Mouse (Mus musculus) MEL (cell line): Measurements from ENCODE around the gene Wdr45. TPM values are rescaled to one million over a fixed set of nuclear protein-coding genes. Genes with fewer than 3 reads are reported as not detected.
"Not testable (repeated sequence)": the region's sequence is repeated elsewhere in the genome, so short reads cannot be mapped to it uniquely, and the experiment has no call there.

Source experiments
- DNase-seq: peaks from one replicate; pipeline ENCODE4 v3.0.0; 2011; ENCODE audit warnings: low read depth, low spot score
- H3K27ac ChIP-seq: 2 replicates; pipeline ENCODE4 v1.5.1; 2012; ENCODE audit warnings: low read depth, mild to moderate bottlenecking, control low read depth, low read length, moderate library complexity; ENCODE audit not compliant: control insufficient read depth
- H3K27me3 ChIP-seq, 2 experiments: fragments of 150-350 bp in 1 of 2; sonication (generic) in 1 of 2; 2 replicates each; pipeline ENCODE4 v1.6.1; 2012; ENCODE audit warnings: low read length in 2 of 2, mild to moderate bottlenecking in 2 of 2, improper control_type of control experiment in 1 of 2, moderate library complexity in 1 of 2; ENCODE audit not compliant: insufficient read depth in 2 of 2, control insufficient read depth in 1 of 2
- H3K36me3 ChIP-seq, 2 experiments: 2 replicates each; pipeline ENCODE4 v1.6.1; 2012 to 2014; ENCODE audit warnings: low read length in 2 of 2, improper control_type of control experiment in 1 of 2, inconsistent platforms in 1 of 2, mild to moderate bottlenecking in 1 of 2; ENCODE audit not compliant: insufficient read depth in 2 of 2, control insufficient read depth in 1 of 2
- H3K4me1 ChIP-seq, 2 experiments: fragments of 150-350 bp in 1 of 2; sonication (generic) in 1 of 2; 2 replicates each; pipeline ENCODE4 v1.6.1; 2012; ENCODE audit warnings: low read length in 2 of 2, improper control_type of control experiment in 1 of 2, mild to moderate bottlenecking in 1 of 2; ENCODE audit not compliant: insufficient read depth in 2 of 2, control insufficient read depth in 1 of 2
- H3K4me3 ChIP-seq, 2 experiments: fragments of 150-350 bp in 1 of 2; sonication (generic) in 1 of 2; 2 replicates each; pipeline ENCODE4 v1.5.1; 2012; ENCODE audit warnings: low read depth in 2 of 2, low read length in 2 of 2, mild to moderate bottlenecking in 2 of 2, moderate library complexity in 2 of 2, control low read depth in 1 of 2, improper control_type of control experiment in 1 of 2; ENCODE audit not compliant: control insufficient read depth in 1 of 2, insufficient read depth in 1 of 2
- H3K79me2 ChIP-seq: 2 replicates; pipeline ENCODE4 v1.6.1; 2012; ENCODE audit warnings: mild to moderate bottlenecking, low read length, moderate library complexity; ENCODE audit not compliant: control insufficient read depth, poor library complexity, insufficient read depth
- H3K9ac ChIP-seq: 2 replicates; pipeline ENCODE4 v1.6.1; 2012; ENCODE audit warnings: low read depth, mild to moderate bottlenecking, control low read depth, low read length, moderate library complexity; ENCODE audit not compliant: control insufficient read depth, poor library complexity, severe bottlenecking
- H3K9me3 ChIP-seq: fragments of 150-350 bp; sonication (generic); replicated peaks from 2 replicates; pipeline ENCODE4 v1.6.1; 2012; ENCODE audit warnings: mild to moderate bottlenecking, low read length, improper control_type of control experiment, moderate library complexity; ENCODE audit not compliant: insufficient read depth
- CHD1 ChIP-seq: IDR thresholded peaks from 2 replicates; pipeline ENCODE4 v1.6.1; 2012; ENCODE audit warnings: low read depth, mild to moderate bottlenecking, inconsistent platforms, low read length, improper control_type of control experiment
- CHD2 ChIP-seq: IDR thresholded peaks from 2 replicates; pipeline ENCODE4 v1.6.1; 2011; ENCODE audit warnings: low read length, improper control_type of control experiment
- CTCF ChIP-seq, 3 experiments: IDR thresholded peaks in 2 of 3; conservative IDR thresholded peaks in 1 of 3; 2 replicates each; pipeline ENCODE4 v1.5.1; 2011 to 2012; ENCODE audit warnings: low read length in 3 of 3, low read depth in 2 of 3, mild to moderate bottlenecking in 2 of 3, improper control_type of control experiment in 1 of 3, inconsistent platforms in 1 of 3, mixed read lengths in 1 of 3, moderate library complexity in 1 of 3; ENCODE audit not compliant: control insufficient read depth in 1 of 3, insufficient read depth in 1 of 3, poor library complexity in 1 of 3, severe bottlenecking in 1 of 3
- E2F4 ChIP-seq: IDR thresholded peaks from 2 replicates; pipeline ENCODE4 v1.6.1; 2011; ENCODE audit warnings: low read depth, low read length, improper control_type of control experiment, borderline replicate concordance
- ELF1 ChIP-seq: IDR thresholded peaks from 2 replicates; pipeline ENCODE4 v1.6.1; 2014; ENCODE audit warnings: low read depth, mild to moderate bottlenecking, inconsistent platforms, low read length, improper control_type of control experiment, moderate library complexity
- ETS1 ChIP-seq: IDR thresholded peaks from 2 replicates; pipeline ENCODE4 v1.6.1; 2012; ENCODE audit warnings: low read depth, mild to moderate bottlenecking, inconsistent platforms, low read length, improper control_type of control experiment, moderate library complexity
- GATA1 ChIP-seq: IDR thresholded peaks from 2 replicates; pipeline ENCODE4 v1.6.1; 2011; ENCODE audit warnings: low read depth, low read length, improper control_type of control experiment
- HCFC1 ChIP-seq: IDR thresholded peaks from 2 replicates; pipeline ENCODE4 v1.6.1; 2012; ENCODE audit warnings: low read depth, mild to moderate bottlenecking, inconsistent platforms, low read length, improper control_type of control experiment, moderate library complexity
- JUND ChIP-seq: IDR thresholded peaks from 2 replicates; pipeline ENCODE4 v1.6.1; 2011; ENCODE audit warnings: low read depth, mild to moderate bottlenecking, improper control_type of control experiment, low read length
- KAT2A ChIP-seq: conservative IDR thresholded peaks from 2 replicates; pipeline ENCODE4 v1.6.1; 2012; ENCODE audit warnings: low read depth, low read length, improper control_type of control experiment, inconsistent platforms
- MAFK ChIP-seq: IDR thresholded peaks from 2 replicates; pipeline ENCODE4 v1.6.1; 2011; ENCODE audit warnings: low read depth, mild to moderate bottlenecking, low read length, improper control_type of control experiment, borderline replicate concordance
- MAX ChIP-seq: IDR thresholded peaks from 2 replicates; pipeline ENCODE4 v1.6.1; 2011; ENCODE audit warnings: low read length, improper control_type of control experiment
- MAZ ChIP-seq: IDR thresholded peaks from 2 replicates; pipeline ENCODE4 v1.6.1; 2012; ENCODE audit warnings: low read depth, mild to moderate bottlenecking, inconsistent platforms, low read length, improper control_type of control experiment
- MEF2A ChIP-seq: IDR thresholded peaks from 2 replicates; pipeline ENCODE4 v1.6.1; 2014; ENCODE audit warnings: low read depth, mild to moderate bottlenecking, inconsistent platforms, low read length, improper control_type of control experiment; ENCODE audit not compliant: poor library complexity, insufficient replicate concordance, severe bottlenecking; ENCODE audit errors: extremely low read depth
- MXI1 ChIP-seq: IDR thresholded peaks from 2 replicates; pipeline ENCODE4 v1.6.1; 2011; ENCODE audit warnings: mild to moderate bottlenecking, low read depth, low read length, improper control_type of control experiment
- MYB ChIP-seq: IDR thresholded peaks from 2 replicates; pipeline ENCODE4 v1.6.1; 2011; ENCODE audit warnings: mild to moderate bottlenecking, low read depth, low read length, improper control_type of control experiment
- MYC ChIP-seq: IDR thresholded peaks from 2 replicates; pipeline ENCODE4 v1.6.1; 2011; ENCODE audit warnings: low read depth, mild to moderate bottlenecking, low read length, improper control_type of control experiment, moderate library complexity
- NRF1 ChIP-seq: IDR thresholded peaks from 2 replicates; pipeline ENCODE4 v1.6.1; 2014; ENCODE audit warnings: low read depth, mild to moderate bottlenecking, inconsistent platforms, low read length, improper control_type of control experiment, moderate library complexity; ENCODE audit not compliant: poor library complexity, insufficient read depth, severe bottlenecking
- POLR2A ChIP-seq, 2 experiments: IDR thresholded peaks; 2 replicates each; pipeline ENCODE4 v1.6.1; 2011 to 2012; ENCODE audit warnings: low read length in 2 of 2, mild to moderate bottlenecking in 2 of 2, control low read depth in 1 of 2, improper control_type of control experiment in 1 of 2, low read depth in 1 of 2, moderate library complexity in 1 of 2; ENCODE audit not compliant: control insufficient read depth in 1 of 2, insufficient read depth in 1 of 2, poor library complexity in 1 of 2
- RAD21 ChIP-seq: IDR thresholded peaks from 2 replicates; pipeline ENCODE4 v1.6.1; 2011; ENCODE audit warnings: mild to moderate bottlenecking, low read depth, low read length, improper control_type of control experiment
- RCOR1 ChIP-seq: IDR thresholded peaks from 2 replicates; pipeline ENCODE4 v1.6.1; 2012; ENCODE audit warnings: low read depth, mild to moderate bottlenecking, inconsistent platforms, low read length, improper control_type of control experiment
- SMC3 ChIP-seq: IDR thresholded peaks from 2 replicates; pipeline ENCODE4 v1.6.1; 2011; ENCODE audit warnings: low read depth, low read length, improper control_type of control experiment
- TBP ChIP-seq: IDR thresholded peaks from 2 replicates; pipeline ENCODE4 v1.8.0; 2011; ENCODE audit warnings: low read depth, low read length, improper control_type of control experiment
- UBTF ChIP-seq: IDR thresholded peaks from 2 replicates; pipeline ENCODE4 v1.6.1; 2012; ENCODE audit warnings: low read depth, mild to moderate bottlenecking, inconsistent platforms, low read length, improper control_type of control experiment, moderate library complexity, borderline replicate concordance; ENCODE audit not compliant: insufficient read depth
- USF1 ChIP-seq: IDR thresholded peaks from 2 replicates; pipeline ENCODE4 v1.6.1; 2014; ENCODE audit warnings: low read depth, mild to moderate bottlenecking, inconsistent platforms, low read length, improper control_type of control experiment, moderate library complexity
- ZC3H11A ChIP-seq: IDR thresholded peaks from 2 replicates; pipeline ENCODE4 v1.6.1; 2012; ENCODE audit warnings: low read depth, mild to moderate bottlenecking, inconsistent platforms, low read length, improper control_type of control experiment
- ZMIZ1 ChIP-seq: IDR thresholded peaks from 2 replicates; pipeline ENCODE4 v1.6.1; 2012; ENCODE audit warnings: low read depth, mild to moderate bottlenecking, inconsistent platforms, low read length, improper control_type of control experiment, moderate library complexity
- ZNF384 ChIP-seq: IDR thresholded peaks from 2 replicates; pipeline ENCODE4 v1.6.1; 2012; ENCODE audit warnings: low read depth, mild to moderate bottlenecking, inconsistent platforms, low read length, improper control_type of control experiment
- polyA plus RNA-seq, 2 experiments: library from polyadenylated mRNA; stranded (reverse) in 1 of 2; unstranded in 1 of 2; fragments of >175 nt in 1 of 2; fragments of >200 nt in 1 of 2; gene quantifications; 2 replicates each; pipeline versions ENCODE4 v1.2.1 to v1.2.4; 2012; ENCODE audit warnings: low replicate concordance in 2 of 2, low read depth in 1 of 2; ENCODE audit not compliant: insufficient read length in 2 of 2, insufficient read depth in 1 of 2, missing spikeins in 1 of 2
- total RNA-seq: library from RNA; depleted of rRNA; stranded (reverse); fragments of 300-350 nt; gene quantifications from 2 replicates; pipeline ENCODE4 v1.2.3, GENCODE M21; 2012

Gene Wdr45
- total and polyA plus RNA-seq, 3 experiments: 13.9 to 36.1 TPM; not detected in 1

DNA sequence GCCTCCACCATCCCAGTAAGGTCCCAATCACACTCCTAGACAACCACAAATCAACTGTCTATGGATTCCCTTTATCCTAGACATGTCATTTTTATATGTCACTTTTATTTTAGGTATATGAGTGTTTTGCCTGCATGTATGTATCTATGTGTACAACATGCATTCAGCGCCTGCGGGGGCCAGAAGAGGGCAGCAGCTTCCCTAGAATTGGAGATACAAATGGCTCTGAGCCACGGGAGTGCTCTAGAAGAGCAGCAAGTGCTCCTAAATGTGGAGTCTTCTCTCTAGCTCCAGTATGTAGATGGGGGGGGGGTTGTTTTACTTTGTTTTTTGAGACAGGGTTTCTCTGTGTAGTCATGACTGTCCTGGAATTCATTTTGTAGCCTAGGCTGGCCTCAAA, 39.5 kb downstream of the Wdr45 start:
- H3K4me1 ChIP-seq, H3K9me3 ChIP-seq, H3K27ac ChIP-seq, H3K27me3 ChIP-seq, H3K9ac ChIP-seq, H3K36me3 ChIP-seq, H3K4me3 ChIP-seq, H3K79me2 ChIP-seq: not testable (repeated sequence)
- TF ChIP-seq RAD21: peak; percentile 49
- peak; percentile 45 for TF ChIP-seq SMC3
- peak; percentile 18 to 46 (median 31); a peak in 5 of 6 replicates for TF ChIP-seq CTCF (IDR thresholded peaks at IDR 0.05 in 2 of 3, conservative IDR thresholded peaks at IDR 0.05 in 1 of 3; ENCODE audit: control insufficient read depth in 1 of 3, insufficient read depth in 1 of 3, low read depth in 2 of 3, low read length in 3 of 3, poor library complexity in 1 of 3, severe bottlenecking in 1 of 3)
- 0 out of 2 replicates have a peak, but pooled peaks have one; percentile 30 for TF ChIP-seq ZC3H11A
- DNase-seq: peak; percentile 70

DNA sequence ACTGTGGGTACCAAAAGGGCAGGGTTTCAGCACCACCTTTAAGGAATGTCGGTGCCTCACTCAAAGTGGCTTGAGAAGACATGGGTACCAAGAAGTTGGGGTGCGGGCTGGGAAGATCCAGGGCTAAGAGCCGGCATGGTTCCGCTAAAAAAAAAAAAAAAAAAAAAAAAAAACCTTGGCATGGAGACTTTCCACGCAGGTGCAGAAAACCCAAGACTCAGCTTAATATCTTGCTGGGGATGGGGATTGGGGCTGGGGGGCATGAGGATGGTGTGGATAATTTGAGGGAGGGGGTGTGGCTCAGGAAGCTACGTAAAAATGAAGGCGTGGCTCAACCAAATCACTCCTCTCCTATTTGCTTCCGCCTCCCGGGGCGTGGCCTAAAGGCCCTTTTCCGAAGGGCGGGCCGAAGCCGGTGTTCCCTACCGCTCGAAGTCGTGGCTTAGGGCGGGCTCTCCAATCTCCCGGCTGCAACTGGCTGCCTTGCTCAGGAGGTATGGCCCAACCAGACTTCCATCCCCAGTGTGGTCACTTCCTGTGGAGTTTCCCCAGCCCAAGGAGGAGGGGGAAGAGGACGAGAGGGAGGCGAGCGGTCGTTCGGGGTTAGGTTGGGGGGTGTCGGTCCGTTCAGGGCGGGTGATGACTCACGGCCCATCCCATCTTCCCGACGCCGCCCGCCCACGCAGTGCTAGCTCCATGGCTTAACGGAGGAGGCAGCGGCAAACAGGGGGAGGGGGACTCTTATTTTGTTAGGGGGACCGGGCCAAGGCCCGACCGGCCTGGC, 48.2 kb downstream of the Wdr45 start, which contains the start of gene Tfe3:
TSS of gene Tfe3 (plus strand) at position 424 of the 784 bp plus-strand sequence.
- DNase-seq: peak; percentile 99
- no peaks in the 10 kb centered on the region for H3K27me3 ChIP-seq
- H3K4me1 ChIP-seq: peaks cover 8 to 24% of the 10 kb centered on the region in 2 experiments
- H3K9ac ChIP-seq: peak within 1 kb of the TSS; percentile 63
- peak within 1 kb of the TSS; percentile 72 to 75 for H3K4me3 ChIP-seq
- peak within 1 kb of the TSS; percentile 86 for H3K27ac ChIP-seq
- peaks cover 2 to 15% of the 10 kb centered on the region in 2 experiments; a peak in 3 of 4 replicates for H3K36me3 ChIP-seq
- peaks cover 18% of the 10 kb centered on the region for H3K79me2 ChIP-seq
- H3K9me3 ChIP-seq: no peaks in the 10 kb centered on the region
- no peak for TF ChIP-seq TBP
- no peak for TF ChIP-seq GATA1
- TF ChIP-seq MEF2A: no peak
- no peak for TF ChIP-seq CTCF (IDR thresholded peaks at IDR 0.05 in 2 of 3, conservative IDR thresholded peaks at IDR 0.05 in 1 of 3; ENCODE audit: control insufficient read depth in 1 of 3, insufficient read depth in 1 of 3, low read depth in 2 of 3, low read length in 3 of 3, poor library complexity in 1 of 3, severe bottlenecking in 1 of 3)
- TF ChIP-seq UBTF: no peak
- 0 out of 2 replicates have a peak, but pooled peaks have one; percentile 5 for TF ChIP-seq USF1
- no peak for TF ChIP-seq RAD21
- peak; percentile 73 for TF ChIP-seq HCFC1
- TF ChIP-seq JUND: no peak
- TF ChIP-seq KAT2A: no peak
- TF ChIP-seq CHD2: no peak
- TF ChIP-seq ETS1: 0 out of 2 replicates have a peak, but pooled peaks have one; percentile 32
- TF ChIP-seq ZC3H11A: no peak
- peak; percentile 61 for TF ChIP-seq ELF1
- no peak for TF ChIP-seq CHD1
- TF ChIP-seq MXI1: no peak; the same call in 1 of the 2 replicates
- no peak for TF ChIP-seq NRF1
- TF ChIP-seq MYB: no peak
- TF ChIP-seq ZMIZ1: peak; percentile 75; the same call in 1 of the 2 replicates
- TF ChIP-seq MYC: no peak; the same call in 1 of the 2 replicates
- TF ChIP-seq POLR2A (IDR thresholded peaks at IDR 0.05; ENCODE audit: control insufficient read depth in 1 of 2, insufficient read depth in 1 of 2, low read depth in 1 of 2, low read length in 2 of 2, poor library complexity in 1 of 2): peak in 1 of 2 experiments; percentile 80; a peak in 2 of 4 replicates
- no peak for TF ChIP-seq E2F4
- peak; percentile 12; the same call in 1 of the 2 replicates for TF ChIP-seq MAX
- peak; percentile 85; the same call in 1 of the 2 replicates for TF ChIP-seq MAZ
- TF ChIP-seq MAFK: no peak
- no peak for TF ChIP-seq SMC3
- no peak for TF ChIP-seq RCOR1
- TF ChIP-seq ZNF384: peak; percentile 73
